In the genomic region with DNA sequence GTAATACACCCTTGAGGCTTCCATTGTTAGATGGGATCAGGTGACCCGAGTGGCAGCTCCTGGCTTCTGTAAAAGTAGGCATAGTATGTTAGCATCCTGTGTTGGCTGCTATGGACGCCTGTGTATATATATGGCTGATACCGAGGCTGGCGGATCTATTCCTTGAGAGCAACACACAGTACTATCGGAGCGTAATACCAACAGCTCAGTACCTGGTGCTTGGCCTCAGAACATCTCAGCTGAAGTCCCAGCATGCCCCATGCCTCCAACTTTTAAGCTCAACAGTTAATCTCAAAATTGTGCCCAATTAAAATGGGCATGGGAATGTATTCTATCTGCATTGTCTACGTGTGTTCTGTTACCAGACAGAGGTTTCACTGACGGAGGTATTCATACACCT, we compare ENCODE assay signal across 9 mouse cellular contexts.
A peak's percentile ranks its signal among the peaks of the same experiment; 100 is the strongest.
DNase-seq lines count a peak whose midpoint lies in the region; ATAC-seq and TF ChIP-seq lines count a peak whose summit lies in the region.
"Had no signal": no experiment of that assay in that cellular context is flagged by ENCODE, and none has a peak within 500 bp of the region (broad histone marks: within the 10 kb centered on the region; RNA-seq: fewer than 3 reads in every experiment).

No protein-coding gene starts in this region.

- TF ChIP-seq CTCF in spleen, adult 2 months (IDR thresholded peaks at IDR 0.05; ENCODE audit: extremely low read depth, insufficient read depth, insufficient read length, insufficient replicate concordance): no peak

- peak overlapping the region; percentile 62 for H3K4me2 ChIP-seq in limb, embryonic 13.5 days (replicated peaks)
- H3K4me2 ChIP-seq: liver, embryonic 15.5 days had no signal

- H3K27me3 ChIP-seq in spleen, adult 2 months (ENCODE audit: control insufficient read depth, insufficient read depth, low read length): peaks cover 1% of the 10 kb centered on the region; the same call in 1 of the 2 replicates
- no peaks in the 10 kb centered on the region for H3K27me3 ChIP-seq in limb, embryonic 13.5 days

- peak overlapping the region; percentile 93 for H3K9ac ChIP-seq in limb, embryonic 13.5 days
- H3K9ac ChIP-seq: liver, embryonic 15.5 days had no signal

- no peak for TF ChIP-seq POLR2A in spleen, adult 2 months (IDR thresholded peaks at IDR 0.05; ENCODE audit: low read depth, low read length)

- no peaks in the 10 kb centered on the region for H3K36me3 ChIP-seq in spleen, adult 2 months (ENCODE audit: control insufficient read depth, insufficient read depth, low read length)
- peaks cover 14% of the 10 kb centered on the region for H3K36me3 ChIP-seq in limb, embryonic 13.5 days
- H3K36me3 ChIP-seq: liver, embryonic 15.5 days had no signal

- no peak for ATAC-seq in limb, embryonic 13.5 days (ENCODE audit: low FRiP score, low read depth)

- H3K4me1 ChIP-seq in spleen, adult 2 months (ENCODE audit: control insufficient read depth, insufficient read depth, insufficient read length): no peaks in the 10 kb centered on the region
- H3K4me1 ChIP-seq in limb, embryonic 13.5 days: peaks cover 35% of the 10 kb centered on the region
- H3K4me1 ChIP-seq: liver, embryonic 15.5 days had no signal

- no peaks in the 10 kb centered on the region for H3K9me3 ChIP-seq in limb, embryonic 13.5 days
- H3K9me3 ChIP-seq: liver, embryonic 15.5 days had no signal

- peak overlapping the region; percentile 4; the same call in 1 of the 2 replicates for H3K4me3 ChIP-seq in spleen, adult 2 months (ENCODE audit: extremely low read depth, insufficient read depth, insufficient read length)
- H3K4me3 ChIP-seq in limb, embryonic 13.5 days: peak overlapping the region; percentile 66
- H3K4me3 ChIP-seq: liver, embryonic 15.5 days had no signal

- intact Hi-C loops in gastrocnemius, postnatal 14 days (cut with DNase I; ENCODE audit: low total_unique reads): loop anchor here (5.0 kb wide), 1 partner anchor 370 kb away; no protein-coding TSS in a partner anchor

- DNase-seq in adrenal gland, adult 2 months: peak; percentile 39
- DNase-seq in adrenal gland, postnatal 4 days (ENCODE audit: low spot score in 2 of 2): no peak
- no peak for DNase-seq in spleen, adult 2 months (ENCODE audit: low read depth in 1 of 2, low spot score in 2 of 2)
- DNase-seq in spleen, postnatal 10 days (ENCODE audit: low spot score in 2 of 2): no peak
- DNase-seq in gastrocnemius, postnatal 14 days: no peak
- DNase-seq in urinary bladder, postnatal 36 days (ENCODE audit: low spot score in 2 of 2): no peak
- DNase-seq in urinary bladder, adult 2 months (ENCODE audit: low spot score): no peak

- H3K27ac ChIP-seq in spleen, adult 2 months (ENCODE audit: insufficient read depth, low read length): no peak overlapping the region
- peak overlapping the region; percentile 100 for H3K27ac ChIP-seq in limb, embryonic 13.5 days
- H3K27ac ChIP-seq: liver, embryonic 15.5 days had no signal

- 72% methylated on average over 8 of the region's 8 CpGs for WGBS in spleen, adult 2 months
- 10% methylated on average over 8 of the region's 8 CpGs for WGBS in limb, embryonic 13.5 days
